Mouse (Mus musculus) heart, postnatal 0 days (tissue): ENCODE measurements around the gene Gm12800. TPM values are rescaled to one million over a fixed set of nuclear protein-coding genes. Genes with fewer than 3 reads are reported as not detected.
A peak's percentile ranks its signal among the peaks of the same experiment; 100 is the strongest.
"Not testable (repeated sequence)": the region's sequence is repeated elsewhere in the genome, so short reads cannot be mapped to it uniquely, and the experiment has no call there.

Experiments used
- ATAC-seq: fragments of 200-750 bp; cut with Nextera tagmentation; 2 replicates; pipeline ENCODE4 v1.8.0; 2017; ENCODE audit warnings: low read depth, moderate number of reproducible peaks, moderate library complexity; ENCODE audit not compliant: insufficient read depth
- DNase-seq: peaks from one replicate; pipeline ENCODE4 v3.0.0-alpha.2; 2016; ENCODE audit warnings: low spot score
- H3K27ac ChIP-seq: fragments of 300-500 bp; sonication (generic); 2 replicates; pipeline ENCODE4 v1.5.1; 2014; ENCODE audit warnings: low read depth, mild to moderate bottlenecking
- H3K27me3 ChIP-seq: fragments of 300-500 bp; sonication (generic); 2 replicates; pipeline ENCODE4 v1.6.1; 2014; ENCODE audit warnings: low read length, mixed read lengths; ENCODE audit not compliant: control insufficient read depth, insufficient read depth
- H3K36me3 ChIP-seq: fragments of 300-500 bp; sonication (generic); replicated peaks from 2 replicates; pipeline ENCODE4 v1.6.1; 2014; ENCODE audit warnings: low read length, mixed read lengths; ENCODE audit not compliant: control insufficient read depth, insufficient read depth
- H3K4me1 ChIP-seq: fragments of 300-500 bp; sonication (generic); 2 replicates; pipeline ENCODE4 v1.6.1; 2014; ENCODE audit warnings: antibody characterized with exemption; ENCODE audit not compliant: control insufficient read depth, insufficient read depth
- H3K4me2 ChIP-seq: fragments of 300-500 bp; sonication (generic); 2 replicates; pipeline ENCODE4 v1.6.1; 2014; ENCODE audit warnings: low read depth, mild to moderate bottlenecking, low read length, moderate library complexity
- H3K4me3 ChIP-seq: fragments of 300-500 bp; sonication (generic); 2 replicates; pipeline ENCODE4 v1.5.1; 2014; ENCODE audit warnings: low read depth, low read length
- H3K9ac ChIP-seq: fragments of 300-500 bp; sonication (generic); replicated peaks from 2 replicates; pipeline ENCODE4 v1.6.1; 2014; ENCODE audit warnings: low read depth, low read length, mixed read lengths
- H3K9me3 ChIP-seq: fragments of 300-500 bp; sonication (generic); replicated peaks from 2 replicates; pipeline ENCODE4 v1.6.1; 2016; ENCODE audit warnings: low read length; ENCODE audit not compliant: control insufficient read depth
- CTCF ChIP-seq: IDR thresholded peaks from 2 replicates; pipeline ENCODE4 v1.5.1; 2016; ENCODE audit warnings: antibody characterized with exemption, control low read depth, low read depth
- EP300 ChIP-seq: IDR thresholded peaks from 2 replicates; pipeline ENCODE4 v1.6.1; 2016; ENCODE audit warnings: antibody characterized with exemption, low read depth
- WGBS: fragments of 180-500 bp; shearing (Covaris S2); extraction: QIAGEN DNeasy Blood & Tissue Kit; methylation state at CpG from one replicate; pipeline ENCODE4 v1.1.7; 2014; 5-methylcytosine and 5-hydroxymethylcytosine counted together
- polyA plus RNA-seq: library from polyadenylated mRNA; unstranded; fragments of >200 nt; fragmentation: Nextera tagmentation; extraction: Ambion mirVana; gene quantifications from 2 replicates; pipeline ENCODE4 v1.2.1, GENCODE M21; 2015
- total RNA-seq: library from RNA; depleted of rRNA; stranded (reverse); fragments of >200 nt; gene quantifications from 2 replicates; pipeline ENCODE4 v1.2.3, GENCODE M21; 2014; ENCODE audit warnings: low replicate concordance; rRNA removed

Gene Gm12800
- total RNA-seq (not detected in 2 replicates), polyA plus RNA-seq (not detected in 2 replicates)

DNA sequence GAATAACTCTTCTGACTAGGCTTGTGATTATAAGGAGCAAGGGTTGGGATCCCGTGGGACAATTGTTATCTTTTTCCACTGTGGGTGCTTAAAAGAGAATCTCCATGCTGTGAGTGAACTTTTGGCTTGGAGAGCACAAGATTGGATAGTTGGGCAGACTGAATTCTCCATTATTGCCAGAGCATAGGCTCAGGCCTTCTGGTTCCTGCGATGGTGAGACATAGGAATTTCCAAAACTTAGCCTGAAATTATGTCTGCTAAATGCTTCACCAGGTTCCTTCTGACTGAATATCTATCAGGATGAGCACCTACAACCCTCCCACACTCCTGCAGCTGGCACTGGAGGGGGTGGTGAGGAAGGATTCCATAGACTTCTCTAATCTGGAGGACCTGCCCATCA lies at the start of gene Gm12800:
Gene Gm12800, plus strand, starts transcription at position 301 of the 400 bp plus-strand sequence.
- not testable (repeated sequence) for H3K27ac ChIP-seq, ATAC-seq, H3K9ac ChIP-seq, H3K9me3 ChIP-seq, H3K36me3 ChIP-seq, H3K27me3 ChIP-seq, DNase-seq, H3K4me2 ChIP-seq, H3K4me3 ChIP-seq, H3K4me1 ChIP-seq
- 82% methylated on average over 2 of the region's 2 CpGs for WGBS

DNA sequence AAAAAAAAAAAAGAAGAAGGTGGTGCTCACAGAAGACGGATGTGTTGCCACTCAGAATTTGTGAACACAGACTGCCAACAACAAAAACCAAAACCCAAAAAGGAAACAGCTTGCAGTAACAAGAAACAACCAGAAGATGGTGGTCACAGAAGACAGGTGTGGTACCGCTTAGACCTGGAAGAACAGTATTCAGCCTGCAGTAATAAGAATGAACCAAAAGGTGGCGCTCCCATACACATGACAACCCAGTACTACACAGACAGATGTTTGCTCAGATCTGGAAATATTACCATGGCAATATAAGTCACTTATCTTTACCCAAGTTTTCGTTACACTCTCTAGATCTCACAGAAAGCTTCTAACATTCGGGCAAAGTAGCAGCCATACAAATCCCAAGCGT lies 48.0 kb upstream of the Gm12800 start:
- H3K27me3 ChIP-seq: no peaks in the 10 kb centered on the region
- H3K27ac ChIP-seq: no peak overlapping the region
- H3K4me2 ChIP-seq: no peak overlapping the region
- H3K36me3 ChIP-seq: no peaks in the 10 kb centered on the region
- H3K9ac ChIP-seq: no peak overlapping the region
- DNase-seq (no peak), ATAC-seq (no peak)
- no peak overlapping the region for H3K4me3 ChIP-seq
- 48% methylated on average over 6 of the region's 6 CpGs for WGBS
- TF ChIP-seq CTCF (peak; percentile 47), EP300 (no peak)
- H3K9me3 ChIP-seq: no peaks in the 10 kb centered on the region
- no peaks in the 10 kb centered on the region for H3K4me1 ChIP-seq

DNA sequence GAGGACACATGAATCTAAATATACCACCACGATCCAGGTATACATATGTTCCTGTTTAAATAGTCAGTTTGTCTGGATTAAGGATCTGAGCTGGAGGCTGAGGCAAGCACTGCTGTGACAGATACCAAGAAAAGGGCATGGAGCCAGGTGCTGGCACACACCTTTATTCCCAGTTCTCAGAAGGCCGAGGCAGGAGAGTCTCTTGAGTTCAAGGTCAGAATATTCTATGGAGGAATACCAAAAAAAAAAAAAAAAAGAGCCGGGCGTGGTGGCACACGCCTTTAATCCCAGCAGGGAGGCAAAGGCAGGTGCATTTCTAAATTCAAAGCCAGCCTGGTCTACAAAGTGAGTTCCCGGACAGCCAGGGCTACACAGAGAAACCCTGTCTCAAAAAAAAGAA lies 46.6 kb upstream of the Gm12800 start:
- Histone ChIP-seq H3K27me3 (no peaks in the 10 kb centered on the region), H3K27ac (no peak overlapping the region), H3K36me3 (no peaks in the 10 kb centered on the region), H3K4me3 (no peak overlapping the region), H3K4me1 (no peaks in the 10 kb centered on the region), H3K9ac (no peak overlapping the region), H3K9me3 (no peaks in the 10 kb centered on the region), H3K4me2 (no peak overlapping the region)
- TF ChIP-seq CTCF: no peak
- no peak for TF ChIP-seq EP300
- ATAC-seq: no peak
- DNase-seq: no peak
- 79% methylated on average over 6 of the region's 6 CpGs for WGBS

GRCm38 (mm10) chr4:101872031-101872430 lies 36.9 kb upstream of the Gm12800 start:
- not testable (repeated sequence) for H3K27ac ChIP-seq, H3K27me3 ChIP-seq, ATAC-seq, H3K4me1 ChIP-seq, H3K9me3 ChIP-seq, H3K4me2 ChIP-seq, H3K4me3 ChIP-seq, H3K9ac ChIP-seq, H3K36me3 ChIP-seq, DNase-seq
- 57% methylated on average over 2 of the region's 2 CpGs for WGBS

DNA sequence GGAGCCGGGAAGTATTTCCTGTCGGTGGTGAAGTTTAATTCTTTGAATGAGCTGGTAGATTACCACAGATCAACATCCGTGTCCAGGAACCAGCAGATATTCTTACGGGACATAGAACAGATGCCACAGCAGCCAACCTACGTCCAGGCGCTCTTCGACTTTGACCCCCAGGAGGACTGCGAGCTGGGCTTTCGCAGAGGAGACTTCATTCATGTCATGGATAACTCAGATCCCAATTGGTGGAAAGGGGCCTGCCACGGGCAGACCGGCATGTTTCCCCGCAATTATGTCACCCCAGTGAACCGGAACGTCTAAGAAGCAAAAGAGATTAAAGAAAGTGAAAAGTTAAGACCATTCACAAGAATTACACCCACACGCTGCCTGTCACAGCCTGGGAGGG lies 33.2 kb upstream of the Gm12800 start:
- H3K27ac ChIP-seq, H3K36me3 ChIP-seq, H3K4me2 ChIP-seq, DNase-seq, H3K9ac ChIP-seq, H3K4me1 ChIP-seq, ATAC-seq, H3K4me3 ChIP-seq, H3K27me3 ChIP-seq, H3K9me3 ChIP-seq: not testable (repeated sequence)
- WGBS: 79% methylated on average over 15 of the region's 15 CpGs

DNA sequence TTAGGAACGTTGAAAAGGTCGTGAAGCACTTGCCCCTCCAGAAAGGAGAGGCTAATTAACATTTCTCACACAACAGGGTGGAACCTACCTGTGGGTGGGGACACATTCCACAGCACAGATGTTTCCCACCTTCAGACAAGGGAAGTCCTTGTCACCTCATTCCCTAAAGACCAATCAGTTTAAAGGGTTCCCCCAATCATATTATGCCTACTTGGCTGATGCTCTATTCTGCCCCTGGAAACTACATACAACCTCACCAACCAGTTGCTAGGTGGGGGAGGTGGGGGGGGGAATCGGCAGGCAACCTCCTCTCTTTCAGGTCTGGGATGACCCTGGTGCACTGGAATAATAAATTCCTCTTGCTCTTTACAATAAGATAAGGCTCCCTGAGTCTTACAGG lies 25.3 kb upstream of the Gm12800 start:
- DNase-seq (no peak), ATAC-seq (no peak)
- Histone ChIP-seq H3K9me3 (no peaks in the 10 kb centered on the region), H3K36me3 (no peaks in the 10 kb centered on the region), H3K27me3 (no peaks in the 10 kb centered on the region), H3K4me2 (no peak overlapping the region), H3K27ac (no peak overlapping the region), H3K9ac (no peak overlapping the region), H3K4me3 (no peak overlapping the region), H3K4me1 (no peaks in the 10 kb centered on the region)
- WGBS: 27% methylated on average over 3 of the region's 3 CpGs
- TF ChIP-seq EP300: no peak
- TF ChIP-seq CTCF: no peak
